Mouse (Mus musculus) spleen, adult 2 months (tissue): ENCODE measurements around the gene Arhgap31. TPM values are rescaled to one million over a fixed set of nuclear protein-coding genes. Genes with fewer than 3 reads are reported as not detected.

Source experiments
- DNase-seq, 2 experiments: peaks; one replicate each; pipeline versions ENCODE4 v3.0.0 to v3.0.0-alpha.2; 2012 to 2021; ENCODE audit warnings: low spot score in 2 of 2, low read depth in 1 of 2
- H3K27ac ChIP-seq: fragments of 200-500 bp; 2 replicates; pipeline ENCODE4 v1.5.1; 2012; ENCODE audit warnings: low read length, inconsistent platforms; ENCODE audit not compliant: insufficient read depth
- H3K27me3 ChIP-seq: fragments of 200-500 bp; 2 replicates; pipeline ENCODE4 v1.6.1; 2012; ENCODE audit warnings: mild to moderate bottlenecking, moderate library complexity, low read length, inconsistent platforms; ENCODE audit not compliant: control insufficient read depth, insufficient read depth
- H3K36me3 ChIP-seq: fragments of 200-500 bp; 2 replicates; pipeline ENCODE4 v1.6.1; 2012; ENCODE audit warnings: mild to moderate bottlenecking, low read length, inconsistent platforms; ENCODE audit not compliant: control insufficient read depth, insufficient read depth
- H3K4me1 ChIP-seq: fragments of 200-500 bp; 2 replicates; pipeline ENCODE4 v1.6.1; 2011; ENCODE audit warnings: inconsistent platforms; ENCODE audit not compliant: control insufficient read depth, insufficient read depth, insufficient read length
- H3K4me3 ChIP-seq: fragments of 200-500 bp; 2 replicates; pipeline ENCODE4 v1.5.1; 2011; ENCODE audit warnings: mild to moderate bottlenecking, inconsistent platforms; ENCODE audit not compliant: insufficient read depth, insufficient read length; ENCODE audit errors: extremely low read depth
- CTCF ChIP-seq: fragments of 200-500 bp; IDR thresholded peaks from 2 replicates; pipeline ENCODE4 v1.5.1; 2011; ENCODE audit warnings: mild to moderate bottlenecking, inconsistent platforms; ENCODE audit not compliant: insufficient read depth, insufficient read length, insufficient replicate concordance; ENCODE audit errors: extremely low read depth
- POLR2A ChIP-seq: fragments of 200-500 bp; IDR thresholded peaks from 2 replicates; pipeline ENCODE4 v1.6.1; 2011; ENCODE audit warnings: low read depth, low read length, inconsistent platforms
- WGBS: fragments of 180-500 bp; shearing (Covaris S2); methylation state at CpG from one replicate; pipeline ENCODE4 v1.1.7; 2018; 5-methylcytosine and 5-hydroxymethylcytosine counted together
- polyA plus RNA-seq: library from polyadenylated mRNA; depleted of rRNA; stranded (reverse); fragments of >200 nt; gene quantifications from 2 replicates; pipeline ENCODE4 v1.2.3, GENCODE M21; 2012

The Arhgap31 gene
- polyA plus RNA-seq, 1 experiment, result 3.7 TPM

DNA sequence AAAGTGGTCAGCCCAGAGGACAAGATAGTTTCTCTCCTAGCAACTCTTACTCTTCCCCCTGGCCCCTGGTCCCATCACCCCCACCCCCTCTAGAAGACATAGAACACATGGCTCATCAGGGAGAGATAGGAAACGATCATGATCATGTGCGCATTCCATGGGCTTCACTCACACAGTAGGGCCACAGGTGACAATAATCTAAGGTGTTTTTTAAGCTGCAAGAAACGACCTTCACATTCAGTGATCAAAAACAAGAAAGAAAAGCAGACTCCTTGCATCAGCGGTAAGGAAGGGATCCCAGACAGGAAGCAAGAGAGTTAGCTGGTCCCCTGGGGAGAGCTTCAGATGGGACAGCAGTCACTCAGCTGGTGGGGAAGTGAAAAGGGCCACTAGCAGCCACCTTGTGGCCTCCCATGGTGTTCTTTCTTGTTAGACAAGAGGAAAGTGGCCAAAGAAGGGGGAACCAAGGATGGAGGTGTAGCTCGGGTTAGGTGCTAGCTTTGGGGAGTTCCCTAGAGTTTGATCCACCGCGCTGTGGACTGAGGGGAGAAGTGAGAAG, 4.0 kb downstream of the Arhgap31 start:
- no peaks in the 10 kb centered on the region for H3K36me3 ChIP-seq
- 44% methylated on average over 7 of the region's 7 CpGs for WGBS
- TF ChIP-seq POLR2A (no peak), CTCF (no peak)
- H3K4me1 ChIP-seq, result peaks cover 10% of the 10 kb centered on the region
- DNase-seq, result no peak
- H3K4me3 ChIP-seq, result no peak overlapping the region
- no peaks in the 10 kb centered on the region for H3K27me3 ChIP-seq
- no peak overlapping the region for H3K27ac ChIP-seq

DNA sequence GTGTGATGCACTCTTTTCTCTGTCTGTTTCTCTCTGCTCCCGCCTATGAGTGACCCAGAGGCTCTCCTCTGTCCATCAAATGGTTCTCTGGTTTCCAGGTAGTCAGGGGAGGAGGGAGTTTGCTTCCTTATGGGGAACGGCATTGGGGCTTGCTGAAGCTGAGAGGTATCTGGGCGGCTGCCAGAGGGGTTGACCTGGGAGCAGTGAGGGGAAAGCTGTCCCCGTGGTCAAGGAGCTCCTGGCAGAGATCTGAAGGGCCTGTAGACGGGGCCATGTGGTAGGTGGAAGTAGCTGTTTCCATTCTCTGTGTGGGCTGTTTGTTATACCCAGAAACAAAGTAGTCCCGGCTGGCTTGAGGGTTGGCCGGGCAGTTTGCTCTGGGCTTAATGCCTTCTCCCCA, 6.3 kb downstream of the Arhgap31 start:
- Histone ChIP-seq H3K4me1 (peaks cover 3% of the 10 kb centered on the region), H3K27ac (no peak overlapping the region), H3K4me3 (no peak overlapping the region), H3K27me3 (no peaks in the 10 kb centered on the region), H3K36me3 (no peaks in the 10 kb centered on the region)
- 73% methylated on average over 7 of the region's 7 CpGs for WGBS
- TF ChIP-seq CTCF (no peak), POLR2A (no peak)
- no peak for DNase-seq

DNA sequence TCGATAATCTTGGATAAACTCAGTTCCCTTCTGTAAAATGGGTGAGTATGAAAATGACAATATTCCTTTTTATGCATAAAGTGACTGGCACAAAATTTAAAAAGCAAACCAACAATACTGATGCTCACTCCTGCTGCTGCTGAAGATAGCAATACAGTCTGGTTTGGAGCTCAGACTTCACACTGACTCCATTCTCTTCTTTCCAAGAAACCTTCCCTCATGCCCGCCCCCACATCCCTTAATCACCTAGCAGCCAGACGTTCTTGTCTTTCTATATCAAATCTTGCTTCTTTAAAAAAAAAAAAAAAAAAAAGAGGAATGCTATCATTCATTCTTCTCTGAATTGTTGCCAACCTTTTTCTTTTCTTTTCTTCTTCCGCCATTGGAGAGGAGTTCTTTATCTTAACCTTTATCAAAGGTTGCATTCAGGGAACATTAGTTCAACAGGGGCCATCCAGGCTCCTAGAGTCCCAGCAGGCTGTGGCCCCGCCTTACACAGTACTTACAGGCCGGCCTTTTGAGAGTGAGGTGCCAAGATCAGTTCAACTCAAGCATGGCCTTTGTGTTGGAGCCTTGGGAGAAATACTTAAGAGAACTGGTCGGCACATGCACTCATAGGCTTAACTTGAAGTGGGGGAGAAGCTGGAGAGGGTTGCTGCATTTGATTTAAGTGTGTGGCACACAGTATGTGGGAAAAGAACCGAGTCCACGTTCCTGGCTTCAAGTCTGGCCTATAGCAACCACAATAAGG, 7.4 kb downstream of the Arhgap31 start:
- 76% methylated on average over 9 of the region's 9 CpGs for WGBS
- Histone ChIP-seq H3K27ac (no peak overlapping the region), H3K4me3 (no peak overlapping the region), H3K4me1 (peaks cover 2% of the 10 kb centered on the region; the same call in 1 of the 2 replicates), H3K27me3 (no peaks in the 10 kb centered on the region), H3K36me3 (no peaks in the 10 kb centered on the region)
- DNase-seq, result no peak
- no peak for TF ChIP-seq CTCF
- TF ChIP-seq POLR2A, result no peak

DNA sequence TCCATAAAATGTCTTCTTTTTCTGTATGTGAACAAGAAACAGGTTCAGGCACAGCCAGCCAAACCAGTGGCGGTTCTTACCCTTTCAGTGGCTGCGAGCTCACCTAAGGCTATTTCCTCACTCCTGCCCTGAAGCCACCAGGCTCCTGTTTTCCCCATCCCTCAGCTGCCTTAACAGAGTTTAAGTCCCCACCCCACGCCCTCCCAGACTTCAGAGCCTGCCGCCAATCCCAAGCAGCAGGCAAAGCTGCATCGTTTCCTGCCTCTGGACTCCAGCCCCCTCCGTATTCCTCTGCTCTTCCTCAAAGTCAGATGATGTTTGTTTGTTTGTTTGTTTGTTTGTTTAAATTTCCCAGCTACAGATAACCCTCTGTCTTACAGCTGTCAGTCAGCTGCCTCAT, 9.6 kb downstream of the Arhgap31 start:
- Histone ChIP-seq H3K4me3 (no peak overlapping the region), H3K4me1 (no peaks in the 10 kb centered on the region; the same call in 1 of the 2 replicates), H3K27me3 (no peaks in the 10 kb centered on the region), H3K27ac (no peak overlapping the region), H3K36me3 (no peaks in the 10 kb centered on the region)
- TF ChIP-seq POLR2A (no peak), CTCF (no peak)
- 87% methylated on average over 6 of the region's 6 CpGs for WGBS
- DNase-seq, result no peak

DNA sequence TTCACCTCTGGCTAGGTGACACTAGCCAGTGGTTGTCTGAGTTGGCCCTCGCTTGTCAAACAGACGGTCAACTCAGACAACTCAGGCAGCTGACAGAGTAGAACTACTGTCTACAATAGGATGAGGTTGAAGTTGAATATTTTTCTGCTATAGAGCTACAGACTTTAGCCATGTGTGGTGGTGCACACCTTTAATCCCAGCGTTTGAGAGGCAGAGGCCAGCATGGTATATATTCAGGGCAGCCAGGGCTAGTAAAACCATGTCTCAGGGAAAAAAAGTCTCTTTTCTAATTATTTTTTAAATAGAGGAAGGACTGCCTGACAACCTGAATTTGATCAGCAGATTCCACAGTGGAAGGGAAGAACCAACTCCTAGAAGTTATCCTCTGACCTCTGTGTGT, 10.8 kb downstream of the Arhgap31 start:
- no peak overlapping the region for H3K27ac ChIP-seq
- H3K4me1 ChIP-seq, result no peaks in the 10 kb centered on the region; the same call in 1 of the 2 replicates
- no peak for TF ChIP-seq CTCF
- no peak for TF ChIP-seq POLR2A
- no peaks in the 10 kb centered on the region for H3K36me3 ChIP-seq
- no peak overlapping the region for H3K4me3 ChIP-seq
- no peaks in the 10 kb centered on the region for H3K27me3 ChIP-seq
- no peak for DNase-seq
- 89% methylated on average over 3 of the region's 3 CpGs for WGBS

DNA sequence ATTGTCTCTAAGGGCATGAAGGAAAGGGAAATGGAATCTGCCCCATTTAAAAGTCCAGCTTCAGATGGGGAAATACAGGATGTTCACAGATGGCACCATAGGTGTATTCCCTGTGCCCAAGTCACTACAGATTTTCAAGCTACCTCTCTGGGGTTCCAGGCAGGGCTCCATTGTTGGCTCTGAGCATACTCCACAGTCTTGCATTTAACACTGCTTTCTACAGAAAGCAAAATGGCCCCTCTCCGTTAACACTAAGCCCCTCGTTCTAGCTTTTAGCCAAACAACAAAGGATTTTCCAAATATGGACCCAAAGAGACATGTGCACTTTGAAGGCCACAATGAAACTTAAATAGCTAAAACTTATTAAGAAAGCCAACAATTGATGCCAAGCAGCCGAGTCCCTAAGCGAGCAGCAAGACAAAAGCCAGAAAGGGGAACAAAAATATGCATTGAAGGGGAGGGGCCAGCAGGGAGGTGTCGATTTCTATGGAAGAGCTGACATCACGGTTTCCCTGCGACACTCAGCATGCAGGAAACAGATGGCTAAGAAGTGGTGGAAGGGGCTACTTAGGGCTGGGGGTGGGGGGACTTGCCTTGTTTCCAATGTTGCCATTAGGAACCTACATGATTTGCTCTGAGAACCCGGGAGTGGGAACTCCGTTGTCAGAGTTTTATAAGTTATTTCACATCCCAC, 11.4 kb downstream of the Arhgap31 start:
- TF ChIP-seq CTCF (no peak), POLR2A (no peak)
- Histone ChIP-seq H3K36me3 (no peaks in the 10 kb centered on the region), H3K27me3 (no peaks in the 10 kb centered on the region), H3K27ac (no peak overlapping the region), H3K4me1 (no peaks in the 10 kb centered on the region; the same call in 1 of the 2 replicates), H3K4me3 (no peak overlapping the region; the same call in 1 of the 2 replicates)
- 15% methylated on average over 9 of the region's 9 CpGs for WGBS
- no peak for DNase-seq
